Mouse (Mus musculus): ENCODE measurements around the gene Gramd4.
"Not testable (repeated sequence)": the region's sequence is repeated elsewhere in the genome, so short reads cannot be mapped to it uniquely, and the experiment has no call there.

Gramd4 gene

GRCm38 (mm10) chr15:86090578-86090977, 33.1 kb downstream of the Gramd4 start:
- DNase-seq (ENCODE audit: low spot score): no peak

- no peak for DNase-seq (ENCODE audit: low spot score)
These were observed 33.9 kb downstream of the Gramd4 start for GRCm38 (mm10) chr15:86091201-86091997.

- no peak for DNase-seq (ENCODE audit: low spot score)
These were observed 34.6 kb downstream of the Gramd4 start for GRCm38 (mm10) chr15:86091998-86092670.

GRCm38 (mm10) chr15:86093236-86093635, 35.7 kb downstream of the Gramd4 start:
- DNase-seq (ENCODE audit: low spot score): no peak

- peak; percentile 44 for DNase-seq (ENCODE audit: low spot score)
These were observed 37.0 kb downstream of the Gramd4 start for GRCm38 (mm10) chr15:86094324-86095121.

GRCm38 (mm10) chr15:86095722-86096603, 38.5 kb downstream of the Gramd4 start:
- no peak for DNase-seq (ENCODE audit: low spot score)

- DNase-seq (ENCODE audit: low spot score): not testable (repeated sequence)
These were observed 39.1 kb downstream of the Gramd4 start for GRCm38 (mm10) chr15:86096604-86097020.

- DNase-seq (ENCODE audit: low spot score): no peak
These were observed 40.4 kb downstream of the Gramd4 start for GRCm38 (mm10) chr15:86097871-86098270.

- no peak for DNase-seq (ENCODE audit: low spot score)
These were observed 44.1 kb downstream of the Gramd4 start for GRCm38 (mm10) chr15:86101585-86101984.

GRCm38 (mm10) chr15:86102308-86102707, 44.8 kb downstream of the Gramd4 start:
- DNase-seq (ENCODE audit: low spot score): no peak

GRCm38 (mm10) chr15:86104401-86105344, 47.2 kb downstream of the Gramd4 start:
- DNase-seq (ENCODE audit: low spot score): no peak

- no peak for DNase-seq (ENCODE audit: low spot score)
These were observed 47.8 kb downstream of the Gramd4 start for GRCm38 (mm10) chr15:86105345-86105697.

GRCm38 (mm10) chr15:86105751-86106150, 48.3 kb downstream of the Gramd4 start:
- DNase-seq (ENCODE audit: low spot score): no peak

- DNase-seq (ENCODE audit: low spot score): no peak
These were observed 50.5 kb downstream of the Gramd4 start for GRCm38 (mm10) chr15:86107831-86108471.

GRCm38 (mm10) chr15:86109245-86109644, 51.8 kb downstream of the Gramd4 start:
- DNase-seq (ENCODE audit: low spot score): no peak

GRCm38 (mm10) chr15:86109650-86110211, 52.2 kb downstream of the Gramd4 start:
- no peak for DNase-seq (ENCODE audit: low spot score)

GRCm38 (mm10) chr15:86110361-86111103, 53.0 kb downstream of the Gramd4 start:
- DNase-seq (ENCODE audit: low spot score): no peak

- no peak for DNase-seq (ENCODE audit: low spot score)
These were observed 55.3 kb downstream of the Gramd4 start for GRCm38 (mm10) chr15:86112707-86113341.
